Mouse (Mus musculus) kidney, adult 11 months (tissue): Measurements from ENCODE around the gene Zfp638.

ENCODE experiments used
- DNase-seq: peaks from one replicate; pipeline ENCODE4 v3.0.0; 2022

Zfp638 gene

GRCm38 (mm10) chr6:83890281-83891015, 23.5 kb downstream of the Zfp638 start:
- DNase-seq, result no peak

- no peak for DNase-seq
Observed at GRCm38 (mm10) chr6:83891251-83891650, 24.3 kb downstream of the Zfp638 start.

GRCm38 (mm10) chr6:83891687-83892086, 24.8 kb downstream of the Zfp638 start:
- no peak for DNase-seq

- DNase-seq, result no peak
Observed at GRCm38 (mm10) chr6:83893086-83893485, 26.2 kb downstream of the Zfp638 start.

GRCm38 (mm10) chr6:83893584-83893983, 26.7 kb downstream of the Zfp638 start:
- no peak for DNase-seq

- no peak for DNase-seq
Observed at GRCm38 (mm10) chr6:83899142-83899541, 32.2 kb downstream of the Zfp638 start.

GRCm38 (mm10) chr6:83905276-83905675, 38.4 kb downstream of the Zfp638 start:
- DNase-seq, result no peak

- DNase-seq, result no peak
Observed at GRCm38 (mm10) chr6:83906659-83907058, 39.8 kb downstream of the Zfp638 start.

- no peak for DNase-seq
Observed at GRCm38 (mm10) chr6:83908386-83908785, 41.5 kb downstream of the Zfp638 start.

GRCm38 (mm10) chr6:83913710-83914109, 46.8 kb downstream of the Zfp638 start:
- peak; percentile 4 for DNase-seq

- peak; percentile 97 for DNase-seq
Observed at GRCm38 (mm10) chr6:83914183-83914719, 47.3 kb downstream of the Zfp638 start.

GRCm38 (mm10) chr6:83914720-83915271, 47.9 kb downstream of the Zfp638 start:
- DNase-seq, result no peak

GRCm38 (mm10) chr6:83927418-83927817, 60.5 kb downstream of the Zfp638 start:
- no peak for DNase-seq

GRCm38 (mm10) chr6:83928225-83928624, 61.3 kb downstream of the Zfp638 start:
- no peak for DNase-seq

- DNase-seq, result no peak
Observed at GRCm38 (mm10) chr6:83939492-83939891, 72.6 kb downstream of the Zfp638 start.

GRCm38 (mm10) chr6:83942806-83943205, 75.9 kb downstream of the Zfp638 start:
- no peak for DNase-seq

- no peak for DNase-seq
Observed at GRCm38 (mm10) chr6:83953603-83954002, 86.7 kb downstream of the Zfp638 start.

- no peak for DNase-seq
Observed at GRCm38 (mm10) chr6:83987642-83988041, 120.7 kb downstream of the Zfp638 start.

GRCm38 (mm10) chr6:84002716-84003115, 135.8 kb downstream of the Zfp638 start:
- no peak for DNase-seq

GRCm38 (mm10) chr6:84004295-84004694, 137.4 kb downstream of the Zfp638 start:
- no peak for DNase-seq

- DNase-seq, result peak; percentile 63
Observed at GRCm38 (mm10) chr6:84008363-84009171, 141.7 kb downstream of the Zfp638 start, which contains the start of gene Dysf. Gene Dysf, plus strand, starts transcription at chr6:84008590.

GRCm38 (mm10) chr6:84009172-84009872, 142.4 kb downstream of the Zfp638 start:
- DNase-seq, result peak; percentile 30

GRCm38 (mm10) chr6:84009915-84010302, 143.0 kb downstream of the Zfp638 start:
- DNase-seq, result peak; percentile 10
